Comparison of ENCODE assay signal across 27 mouse cellular contexts in the genomic region with DNA sequence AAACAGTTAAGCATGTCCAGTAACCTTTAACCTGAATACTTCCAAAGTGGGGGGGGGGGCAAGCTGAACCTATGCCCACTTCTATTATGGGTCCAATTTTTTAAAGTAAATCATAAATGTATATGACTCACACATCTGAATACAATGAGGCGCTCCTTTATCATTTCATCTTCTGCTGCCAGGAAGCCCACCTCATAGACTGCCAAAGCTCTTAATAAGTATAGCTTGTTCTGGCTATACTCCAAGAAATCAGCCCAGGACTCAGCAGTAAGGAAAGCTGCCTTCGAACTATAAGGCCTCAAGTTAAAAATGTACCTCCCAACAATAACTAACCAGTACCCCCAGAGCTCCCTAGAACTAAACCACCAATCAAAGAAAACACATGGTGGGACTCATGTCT. TPM values are rescaled to one million over a fixed set of nuclear protein-coding genes. Genes with fewer than 3 reads are reported as not detected.
A peak's percentile ranks its signal among the peaks of the same experiment; 100 is the strongest.
DNase-seq lines count a peak whose midpoint lies in the region; ATAC-seq and TF ChIP-seq lines count a peak whose summit lies in the region.
"Had no signal": no experiment of that assay in that cellular context is flagged by ENCODE, and none has a peak within 500 bp of the region (broad histone marks: within the 10 kb centered on the region; RNA-seq: fewer than 3 reads in every experiment).

No protein-coding gene starts in this region.

- no peaks in the 10 kb centered on the region for H3K9me3 ChIP-seq in embryonic facial prominence, embryonic 14.5 days (ENCODE audit: control insufficient read depth, low read length)
- H3K9me3 ChIP-seq in embryonic facial prominence, embryonic 10.5 days, result no peaks in the 10 kb centered on the region
- H3K9me3 ChIP-seq in heart, postnatal 0 days (replicated peaks; ENCODE audit: control insufficient read depth, low read length), result no peaks in the 10 kb centered on the region
- H3K9me3 ChIP-seq in liver, embryonic 11.5 days (ENCODE audit: control insufficient read depth, low read length), result no peaks in the 10 kb centered on the region
- no peaks in the 10 kb centered on the region for H3K9me3 ChIP-seq in liver, embryonic 12.5 days (replicated peaks)
- H3K9me3 ChIP-seq: forebrain, embryonic 12.5 days; limb, embryonic 13.5 days; midbrain, embryonic 12.5 days; neural tube, embryonic 15.5 days had no signal

- H3K36me3 ChIP-seq in embryonic facial prominence, embryonic 14.5 days (ENCODE audit: control insufficient read depth, insufficient read depth, low read length), result no peaks in the 10 kb centered on the region
- H3K36me3 ChIP-seq in embryonic facial prominence, embryonic 10.5 days (replicated peaks), result no peaks in the 10 kb centered on the region
- H3K36me3 ChIP-seq in heart, postnatal 0 days (replicated peaks; ENCODE audit: control insufficient read depth, insufficient read depth, low read length), result no peaks in the 10 kb centered on the region
- H3K36me3 ChIP-seq in liver, embryonic 11.5 days (ENCODE audit: control insufficient read depth, insufficient read depth, low read length), result no peaks in the 10 kb centered on the region
- no peaks in the 10 kb centered on the region for H3K36me3 ChIP-seq in liver, embryonic 12.5 days
- H3K36me3 ChIP-seq: forebrain, embryonic 12.5 days; limb, embryonic 13.5 days; midbrain, embryonic 12.5 days; neural tube, embryonic 15.5 days had no signal

- no peak for ATAC-seq in embryonic facial prominence, embryonic 14.5 days (ENCODE audit: low read depth)
- ATAC-seq in heart, postnatal 0 days (ENCODE audit: insufficient read depth, low read depth), result no peak
- no peak for ATAC-seq in liver, embryonic 11.5 days (replicated peaks; ENCODE audit: low FRiP score)
- ATAC-seq in liver, embryonic 12.5 days, result no peak
- ATAC-seq: hindbrain, postnatal 0 days; intestine, embryonic 16.5 days; Patski had no signal

- H3K4me3 ChIP-seq in embryonic facial prominence, embryonic 14.5 days (ENCODE audit: low read depth, low read length), result no peak overlapping the region
- no peak overlapping the region for H3K4me3 ChIP-seq in embryonic facial prominence, embryonic 10.5 days
- no peak overlapping the region for H3K4me3 ChIP-seq in heart, postnatal 0 days (ENCODE audit: low read depth, low read length)
- H3K4me3 ChIP-seq in liver, embryonic 11.5 days (ENCODE audit: low read depth, low read length), result no peak overlapping the region
- no peak overlapping the region for H3K4me3 ChIP-seq in liver, embryonic 12.5 days
- H3K4me3 ChIP-seq: erythroblast, embryonic 14.5 days; forebrain, embryonic 12.5 days; limb, embryonic 13.5 days; midbrain, embryonic 12.5 days; neural tube, embryonic 15.5 days had no signal

- no peak overlapping the region for H3K9ac ChIP-seq in embryonic facial prominence, embryonic 14.5 days (ENCODE audit: low read depth, low read length)
- no peak overlapping the region for H3K9ac ChIP-seq in heart, postnatal 0 days (replicated peaks; ENCODE audit: low read depth, low read length)
- no peak overlapping the region for H3K9ac ChIP-seq in liver, embryonic 11.5 days (ENCODE audit: low read depth, low read length)
- no peak overlapping the region for H3K9ac ChIP-seq in liver, embryonic 12.5 days
- H3K9ac ChIP-seq: forebrain, embryonic 12.5 days; limb, embryonic 13.5 days; midbrain, embryonic 12.5 days; neural tube, embryonic 15.5 days had no signal

- intact Hi-C loops in heart, postnatal 25 days (cut with DNase I), result loop anchor here (5.0 kb wide), 1 partner anchor 41 kb away; no protein-coding TSS in a partner anchor

- no peak overlapping the region for H3K4me2 ChIP-seq in embryonic facial prominence, embryonic 14.5 days (ENCODE audit: low read depth, low read length)
- no peak overlapping the region for H3K4me2 ChIP-seq in heart, postnatal 0 days (ENCODE audit: low read depth, low read length)
- no peak overlapping the region for H3K4me2 ChIP-seq in liver, embryonic 11.5 days
- no peak overlapping the region for H3K4me2 ChIP-seq in liver, embryonic 12.5 days
- H3K4me2 ChIP-seq: forebrain, embryonic 12.5 days; limb, embryonic 13.5 days; midbrain, embryonic 12.5 days; neural tube, embryonic 15.5 days had no signal

- H3K27ac ChIP-seq in embryonic facial prominence, embryonic 14.5 days (replicated peaks; ENCODE audit: low read depth, low read length), result no peak overlapping the region
- H3K27ac ChIP-seq in embryonic facial prominence, embryonic 10.5 days (replicated peaks), result no peak overlapping the region
- peak overlapping the region; percentile 63 for H3K27ac ChIP-seq in heart, postnatal 0 days (ENCODE audit: low read depth)
- no peak overlapping the region for H3K27ac ChIP-seq in liver, embryonic 11.5 days (ENCODE audit: low read depth, low read length)
- H3K27ac ChIP-seq in liver, embryonic 12.5 days, result no peak overlapping the region
- H3K27ac ChIP-seq: forebrain, embryonic 12.5 days; hindbrain, postnatal 0 days; limb, embryonic 13.5 days; midbrain, embryonic 12.5 days; neural tube, embryonic 15.5 days had no signal

- WGBS in embryonic facial prominence, embryonic 14.5 days, result 62% methylated on average over 2 of the region's 2 CpGs
- 90% methylated on average over 2 of the region's 2 CpGs for WGBS in embryonic facial prominence, embryonic 10.5 days
- WGBS in heart, postnatal 0 days, result 31% methylated on average over 2 of the region's 2 CpGs
- WGBS in liver, embryonic 11.5 days, result 87% methylated on average over 2 of the region's 2 CpGs
- 76% methylated on average over 2 of the region's 2 CpGs for WGBS in liver, embryonic 12.5 days (ENCODE audit: insufficient replicate concordance)

- no peaks in the 10 kb centered on the region for H3K27me3 ChIP-seq in embryonic facial prominence, embryonic 14.5 days (replicated peaks; ENCODE audit: control insufficient read depth, insufficient read depth, low read length)
- no peaks in the 10 kb centered on the region for H3K27me3 ChIP-seq in embryonic facial prominence, embryonic 10.5 days (replicated peaks; ENCODE audit: low read depth, poor library complexity, severe bottlenecking)
- no peaks in the 10 kb centered on the region for H3K27me3 ChIP-seq in heart, postnatal 0 days (ENCODE audit: control insufficient read depth, insufficient read depth, low read length)
- H3K27me3 ChIP-seq in liver, embryonic 11.5 days (replicated peaks; ENCODE audit: control insufficient read depth, insufficient read depth, low read length), result no peaks in the 10 kb centered on the region
- no peaks in the 10 kb centered on the region for H3K27me3 ChIP-seq in liver, embryonic 12.5 days (replicated peaks)
- H3K27me3 ChIP-seq: forebrain, embryonic 12.5 days; limb, embryonic 13.5 days; midbrain, embryonic 12.5 days; neural tube, embryonic 15.5 days; Patski had no signal

- TF ChIP-seq EP300 in heart, postnatal 0 days (IDR thresholded peaks at IDR 0.05; ENCODE audit: low read depth), result no peak

- peak; percentile 70 for DNase-seq in embryonic facial prominence, embryonic 14.5 days (ENCODE audit: low spot score)
- DNase-seq in embryonic facial prominence, embryonic 10.5 days (ENCODE audit: low spot score), result no peak
- no peak for DNase-seq in heart, postnatal 0 days (ENCODE audit: low spot score)
- no peak for DNase-seq in heart, postnatal 25 days (ENCODE audit: low spot score)
- DNase-seq in liver, embryonic 11.5 days (ENCODE audit: low spot score), result peak; percentile 10
- DNase-seq in NIH3T3 (ENCODE audit: low read depth) (peak; percentile 64), MN1 (ENCODE audit: low spot score) (no peak)
- DNase-seq: adrenal gland, postnatal 36 days; cerebellum, adult 11-12 months; cerebellum, postnatal 10 days; gastrocnemius, postnatal 10 days; heart, adult 18-20 months; kidney, adult 9 months; layer of hippocampus, postnatal 36 days; lung, postnatal 10 days; right cerebral cortex, adult 18-20 months; thymus, adult 18-20 months; thymus, postnatal 36 days had no signal

- no peaks in the 10 kb centered on the region for H3K4me1 ChIP-seq in embryonic facial prominence, embryonic 14.5 days (ENCODE audit: control insufficient read depth, insufficient read depth, low read length)
- 0 out of 2 replicates have a peak, but pooled peaks cover 10% of the 10 kb centered on the region for H3K4me1 ChIP-seq in embryonic facial prominence, embryonic 10.5 days
- H3K4me1 ChIP-seq in heart, postnatal 0 days (ENCODE audit: control insufficient read depth, insufficient read depth), result peaks cover 28% of the 10 kb centered on the region
- peaks cover 8% of the 10 kb centered on the region for H3K4me1 ChIP-seq in liver, embryonic 11.5 days (replicated peaks; ENCODE audit: control insufficient read depth, insufficient read depth, low read length)
- H3K4me1 ChIP-seq in liver, embryonic 12.5 days, result peaks cover 56% of the 10 kb centered on the region
- H3K4me1 ChIP-seq: midbrain, embryonic 12.5 days; neural tube, embryonic 15.5 days had no signal

- no peak for TF ChIP-seq CTCF in heart, postnatal 0 days (IDR thresholded peaks at IDR 0.05; ENCODE audit: low read depth)

RNA-seq across cellular contexts. Expression of gene Jak1, which starts 44.1 kb away (rescaled TPM):
- 82.2 and 92.4 TPM in 2 replicates for polyA plus RNA-seq in embryonic facial prominence, embryonic 14.5 days (2014; fragmentation: Nextera tagmentation; extraction: Ambion mirVana)
- 47.6 and 49.0 TPM in 2 replicates for polyA plus RNA-seq in embryonic facial prominence, embryonic 10.5 days (2016; fragmentation: Nextera tagmentation; extraction: Ambion mirVana)
- total RNA-seq in heart, postnatal 0 days (2014; rRNA removed; ENCODE audit: low replicate concordance), result 37.4 and 44.2 TPM in 2 replicates
- 55.1 and 63.4 TPM in 2 replicates for polyA plus RNA-seq in heart, postnatal 0 days (2015; fragmentation: Nextera tagmentation; extraction: Ambion mirVana)
- 10 to 100 TPM; 82.4 to 86.7 TPM for total RNA-seq in heart, postnatal 25 days (2021)
- 80.0 and 83.0 TPM in 2 replicates for polyA plus RNA-seq in liver, embryonic 11.5 days (2014; fragmentation: Nextera tagmentation; extraction: Ambion mirVana)
- polyA plus RNA-seq in liver, embryonic 12.5 days (2016; fragmentation: Nextera tagmentation; extraction: Ambion mirVana), result 59.7 and 61.2 TPM in 2 replicates

Comparison
In these comparisons a context has a peak if more than half of its experiments do, and no peak if none do; other contexts are left out.
1. DNase-seq: peak in embryonic facial prominence, embryonic 14.5 days (single experiment), liver, embryonic 11.5 days (single experiment) and NIH3T3 (single experiment); none in embryonic facial prominence, embryonic 10.5 days (single experiment), heart, postnatal 0 days (single experiment), heart, postnatal 25 days (single experiment) and MN1 (single experiment).